Mouse (Mus musculus): ENCODE results near the gene Rassf2.

Gene Rassf2

GRCm38 (mm10) chr2:132034590-132035469, 4.8 kb upstream of the Rassf2 start:
- no peak for DNase-seq (ENCODE audit: low spot score)

GRCm38 (mm10) chr2:132031364-132032095, 1.5 kb upstream of the Rassf2 start:
- no peak for DNase-seq (ENCODE audit: low spot score)

GRCm38 (mm10) chr2:132030418-132031363, 633 bp upstream of the Rassf2 start:
- DNase-seq (ENCODE audit: low spot score): no peak

- peak; percentile 39 for DNase-seq (ENCODE audit: low spot score)
Observed at GRCm38 (mm10) chr2:132028894-132029605, 1.0 kb downstream of the Rassf2 start.

- DNase-seq (ENCODE audit: low spot score): no peak
Observed at GRCm38 (mm10) chr2:132028107-132028506, 2.0 kb downstream of the Rassf2 start.

GRCm38 (mm10) chr2:132027366-132027765, 2.7 kb downstream of the Rassf2 start:
- DNase-seq (ENCODE audit: low spot score): no peak

GRCm38 (mm10) chr2:132024028-132024427, 6.0 kb downstream of the Rassf2 start:
- DNase-seq (ENCODE audit: low spot score): no peak

- no peak for DNase-seq (ENCODE audit: low spot score)
Observed at GRCm38 (mm10) chr2:132022621-132023020, 7.4 kb downstream of the Rassf2 start.

GRCm38 (mm10) chr2:132021616-132022015, 8.4 kb downstream of the Rassf2 start:
- DNase-seq (ENCODE audit: low spot score): no peak

- no peak for DNase-seq (ENCODE audit: low spot score)
Observed at GRCm38 (mm10) chr2:132020991-132021541, 9.0 kb downstream of the Rassf2 start.

GRCm38 (mm10) chr2:132020420-132020819, 9.6 kb downstream of the Rassf2 start:
- DNase-seq (ENCODE audit: low spot score): no peak

GRCm38 (mm10) chr2:132019372-132019811, 10.7 kb downstream of the Rassf2 start:
- DNase-seq (ENCODE audit: low spot score): no peak

- no peak for DNase-seq (ENCODE audit: low spot score)
Observed at GRCm38 (mm10) chr2:132018156-132018555, 11.9 kb downstream of the Rassf2 start.

- peak; percentile 53 for DNase-seq (ENCODE audit: low spot score)
Observed at GRCm38 (mm10) chr2:132017611-132018010, 12.4 kb downstream of the Rassf2 start.

GRCm38 (mm10) chr2:132016034-132016433, 14.0 kb downstream of the Rassf2 start:
- DNase-seq (ENCODE audit: low spot score): no peak

GRCm38 (mm10) chr2:132013152-132013551, 16.9 kb downstream of the Rassf2 start:
- no peak for DNase-seq (ENCODE audit: low spot score)

- DNase-seq (ENCODE audit: low spot score): no peak
Observed at GRCm38 (mm10) chr2:132010781-132011180, 19.3 kb downstream of the Rassf2 start.

GRCm38 (mm10) chr2:132008186-132008585, 21.9 kb downstream of the Rassf2 start:
- DNase-seq (ENCODE audit: low spot score): no peak

- no peak for DNase-seq (ENCODE audit: low spot score)
Observed at GRCm38 (mm10) chr2:132007475-132007819, 22.6 kb downstream of the Rassf2 start.

- DNase-seq (ENCODE audit: low spot score): peak; percentile 81
Observed at GRCm38 (mm10) chr2:132006561-132007474, 23.2 kb downstream of the Rassf2 start.
